31 mouse cellular contexts compared by ENCODE assay signal in the genomic region with DNA sequence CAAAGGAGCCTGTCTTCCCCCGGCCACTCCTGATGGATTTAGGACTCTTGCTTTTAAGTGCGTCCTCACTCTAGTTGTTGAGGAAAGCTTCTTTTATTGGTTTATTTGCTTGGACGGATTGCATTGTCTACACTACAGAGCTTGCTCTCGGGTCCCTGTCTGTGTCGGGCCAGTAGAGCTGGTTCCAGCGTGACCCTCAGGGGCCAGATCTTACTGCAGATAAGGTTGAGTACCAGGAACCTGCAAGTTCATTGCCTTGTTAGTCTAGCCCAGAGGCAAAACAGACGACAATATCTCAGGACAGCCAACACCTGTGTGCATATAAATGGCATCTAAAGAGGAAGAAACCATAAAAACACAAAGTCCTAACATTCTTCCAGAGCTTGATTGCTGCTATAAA. TPM values are rescaled to one million over a fixed set of nuclear protein-coding genes. Genes with fewer than 3 reads are reported as not detected.
DNase-seq lines count a peak whose midpoint lies in the region; ATAC-seq and TF ChIP-seq lines count a peak whose summit lies in the region.
"Had no signal": no experiment of that assay in that cellular context is flagged by ENCODE, and none has a peak within 500 bp of the region (broad histone marks: within the 10 kb centered on the region; RNA-seq: fewer than 3 reads in every experiment).

No protein-coding gene starts in this region.

- no peak overlapping the region for H3K4me2 ChIP-seq in kidney, embryonic 16.5 days (replicated peaks; ENCODE audit: low read depth, low read length)
- H3K4me2 ChIP-seq in intestine, embryonic 16.5 days (ENCODE audit: low read depth, low read length) = no peak overlapping the region
- no peak overlapping the region for H3K4me2 ChIP-seq in midbrain, embryonic 16.5 days (ENCODE audit: low read length)
- H3K4me2 ChIP-seq: embryonic facial prominence, embryonic 15.5 days; forebrain, embryonic 15.5 days; heart, embryonic 11.5 days; hindbrain, embryonic 14.5 days; limb, embryonic 15.5 days; midbrain, embryonic 15.5 days had no signal

- no peaks in the 10 kb centered on the region for H3K27me3 ChIP-seq in kidney, adult 2 months (replicated peaks; ENCODE audit: control insufficient read depth, insufficient read depth, low read length)
- no peaks in the 10 kb centered on the region for H3K27me3 ChIP-seq in kidney, embryonic 16.5 days (ENCODE audit: insufficient read depth, low read length)
- H3K27me3 ChIP-seq in intestine, embryonic 16.5 days (replicated peaks; ENCODE audit: control insufficient read depth, insufficient read depth, low read length) = no peaks in the 10 kb centered on the region
- no peaks in the 10 kb centered on the region for H3K27me3 ChIP-seq in midbrain, embryonic 16.5 days (ENCODE audit: control insufficient read depth, insufficient read depth, low read depth, low read length)
- H3K27me3 ChIP-seq: embryonic facial prominence, embryonic 15.5 days; forebrain, embryonic 15.5 days; limb, embryonic 15.5 days; midbrain, embryonic 15.5 days had no signal

- no peaks in the 10 kb centered on the region for H3K36me3 ChIP-seq in kidney, adult 2 months (ENCODE audit: control insufficient read depth, insufficient read depth, low read length)
- H3K36me3 ChIP-seq in kidney, embryonic 16.5 days (ENCODE audit: insufficient read depth, low read length) = no peaks in the 10 kb centered on the region
- H3K36me3 ChIP-seq in intestine, embryonic 16.5 days (ENCODE audit: control insufficient read depth, insufficient read depth, low read length) = no peaks in the 10 kb centered on the region
- no peaks in the 10 kb centered on the region for H3K36me3 ChIP-seq in midbrain, embryonic 16.5 days (ENCODE audit: control insufficient read depth, insufficient read depth, low read length)
- H3K36me3 ChIP-seq: embryonic facial prominence, embryonic 10.5 days; embryonic facial prominence, embryonic 15.5 days; forebrain, embryonic 15.5 days; limb, embryonic 10.5 days; limb, embryonic 15.5 days; midbrain, embryonic 10.5 days; midbrain, embryonic 15.5 days had no signal

- H3K9me3 ChIP-seq in kidney, embryonic 16.5 days (ENCODE audit: low read length) = no peaks in the 10 kb centered on the region; the same call in 1 of the 2 replicates
- H3K9me3 ChIP-seq in intestine, embryonic 16.5 days (ENCODE audit: control insufficient read depth, low read length) = no peaks in the 10 kb centered on the region
- no peaks in the 10 kb centered on the region for H3K9me3 ChIP-seq in midbrain, embryonic 16.5 days (replicated peaks; ENCODE audit: control insufficient read depth, low read length, poor library complexity, severe bottlenecking)
- H3K9me3 ChIP-seq: embryonic facial prominence, embryonic 10.5 days; embryonic facial prominence, embryonic 15.5 days; forebrain, embryonic 15.5 days; limb, embryonic 10.5 days; limb, embryonic 15.5 days; midbrain, embryonic 10.5 days; midbrain, embryonic 15.5 days had no signal

- peaks cover 2% of the 10 kb centered on the region; the same call in 1 of the 2 replicates for H3K4me1 ChIP-seq in kidney, adult 2 months (ENCODE audit: control insufficient read depth, insufficient read depth, low read length)
- H3K4me1 ChIP-seq in kidney, embryonic 16.5 days (ENCODE audit: insufficient read depth, low read length) = no peaks in the 10 kb centered on the region
- no peaks in the 10 kb centered on the region for H3K4me1 ChIP-seq in intestine, embryonic 16.5 days (ENCODE audit: control insufficient read depth, insufficient read depth, low read length)
- H3K4me1 ChIP-seq in midbrain, embryonic 16.5 days (ENCODE audit: control insufficient read depth, insufficient read depth, low read length) = no peaks in the 10 kb centered on the region
- H3K4me1 ChIP-seq: embryonic facial prominence, embryonic 10.5 days; embryonic facial prominence, embryonic 15.5 days; forebrain, embryonic 15.5 days; limb, embryonic 10.5 days; limb, embryonic 15.5 days; midbrain, embryonic 10.5 days; midbrain, embryonic 15.5 days had no signal

- TF ChIP-seq CTCF in kidney, adult 2 months (conservative IDR thresholded peaks at IDR 0.05; ENCODE audit: insufficient read depth, insufficient read length, low read depth, low read length) = no peak

- no peak overlapping the region for H3K4me3 ChIP-seq in kidney, adult 2 months (ENCODE audit: insufficient read depth, low read depth, low read length)
- no peak overlapping the region for H3K4me3 ChIP-seq in kidney, embryonic 16.5 days (ENCODE audit: low read length)
- H3K4me3 ChIP-seq in intestine, embryonic 16.5 days (ENCODE audit: low read length) = no peak overlapping the region
- H3K4me3 ChIP-seq in midbrain, embryonic 16.5 days (ENCODE audit: low read depth, low read length) = no peak overlapping the region
- H3K4me3 ChIP-seq: embryonic facial prominence, embryonic 10.5 days; embryonic facial prominence, embryonic 15.5 days; forebrain, embryonic 15.5 days; limb, embryonic 10.5 days; limb, embryonic 15.5 days; midbrain, embryonic 10.5 days; midbrain, embryonic 15.5 days had no signal

- 49% methylated on average over 7 of the region's 7 CpGs for WGBS in kidney, adult 2 months
- WGBS in kidney, embryonic 16.5 days = 28% methylated on average over 7 of the region's 7 CpGs
- WGBS in intestine, embryonic 16.5 days = 43% methylated on average over 7 of the region's 7 CpGs
- 63% methylated on average over 7 of the region's 7 CpGs for WGBS in midbrain, embryonic 16.5 days

- ATAC-seq in kidney, embryonic 16.5 days (ENCODE audit: low FRiP score, low TSS enrichment) = no peak
- ATAC-seq in intestine, embryonic 16.5 days = peak; percentile 79
- no peak for ATAC-seq in midbrain, embryonic 16.5 days
- ATAC-seq: CD4-positive, CD25-positive, alpha-beta regulatory T cell, adult 4 months; forebrain, embryonic 15.5 days; midbrain, embryonic 15.5 days had no signal

- H3K9ac ChIP-seq in kidney, embryonic 16.5 days (replicated peaks; ENCODE audit: low read length) = no peak overlapping the region
- H3K9ac ChIP-seq in intestine, embryonic 16.5 days (ENCODE audit: low read depth, low read length) = no peak overlapping the region
- H3K9ac ChIP-seq in midbrain, embryonic 16.5 days (ENCODE audit: low read depth, low read length) = no peak overlapping the region
- H3K9ac ChIP-seq: embryonic facial prominence, embryonic 15.5 days; forebrain, embryonic 15.5 days; hindbrain, embryonic 14.5 days; limb, embryonic 15.5 days; liver, embryonic 14.5 days; midbrain, embryonic 15.5 days had no signal

- no peak for TF ChIP-seq POLR2A in kidney, adult 2 months (IDR thresholded peaks at IDR 0.05; ENCODE audit: low read depth, low read length)

- peak; percentile 67 for DNase-seq in kidney, adult 2 months
- DNase-seq in fat pad, adult 2 months (ENCODE audit: extremely low read depth, low read depth, low spot score) = peak; percentile 40
- peak; percentile 43 for DNase-seq in kidney, postnatal 14 days
- DNase-seq in adrenal gland, postnatal 14 days = no peak
- no peak for DNase-seq in cerebellum, adult 8-10 months
- DNase-seq: adrenal gland, postnatal 25 days; cerebellum, adult 18-20 months; cerebellum, postnatal 14 days; gastrocnemius, postnatal 25 days; heart, adult 18-20 months; heart, postnatal 4 days; layer of hippocampus, adult 9-11 months; lung, adult 2 months; lung, postnatal 10 days; right cerebral cortex, postnatal 25 days; thymus, adult 2 months; thymus, postnatal 36 days had no signal

- no peak overlapping the region for H3K27ac ChIP-seq in kidney, adult 2 months (ENCODE audit: insufficient read depth, low read depth, low read length)
- H3K27ac ChIP-seq in kidney, embryonic 16.5 days (ENCODE audit: low read length) = no peak overlapping the region
- no peak overlapping the region for H3K27ac ChIP-seq in intestine, embryonic 16.5 days (ENCODE audit: low read length)
- no peak overlapping the region for H3K27ac ChIP-seq in midbrain, embryonic 16.5 days (ENCODE audit: low read length)
- H3K27ac ChIP-seq: embryonic facial prominence, embryonic 10.5 days; embryonic facial prominence, embryonic 15.5 days; forebrain, embryonic 15.5 days; hindbrain, embryonic 14.5 days; limb, embryonic 10.5 days; limb, embryonic 15.5 days; liver, embryonic 14.5 days; midbrain, embryonic 10.5 days; midbrain, embryonic 15.5 days had no signal

RNA-seq across cellular contexts. Expression of a gene that starts 22.6 kb away (rescaled TPM):
- polyA plus RNA-seq in kidney, adult 2 months (2012; rRNA removed) = 19.2 and 24.9 TPM in 2 replicates
- polyA plus RNA-seq in kidney, embryonic 16.5 days (2015; fragmentation: Nextera tagmentation; extraction: Ambion mirVana) = 41.3 and 43.3 TPM in 2 replicates
- 57.8 and 64.3 TPM in 2 replicates for polyA plus RNA-seq in intestine, embryonic 16.5 days (2015; fragmentation: Nextera tagmentation; extraction: Ambion mirVana)
- total RNA-seq in adrenal gland, postnatal 14 days (2021) = 59.1 and 64.9 TPM in 2 replicates
- 33.3 and 35.7 TPM in 2 replicates for polyA plus RNA-seq in midbrain, embryonic 16.5 days (2015; fragmentation: Nextera tagmentation; extraction: Ambion mirVana)

RNA-seq across cellular contexts. Expression of a gene that starts 52.8 kb away (rescaled TPM):
- polyA plus RNA-seq in kidney, adult 2 months (2012; rRNA removed) = 1.8 and 2.4 TPM in 2 replicates
- 10.0 and 11.6 TPM in 2 replicates for polyA plus RNA-seq in kidney, embryonic 16.5 days (2015; fragmentation: Nextera tagmentation; extraction: Ambion mirVana)
- 6.9 and 7.6 TPM in 2 replicates for polyA plus RNA-seq in intestine, embryonic 16.5 days (2015; fragmentation: Nextera tagmentation; extraction: Ambion mirVana)
- total RNA-seq in adrenal gland, postnatal 14 days (2021) = 10.5 TPM in 2 replicates
- 10.8 and 12.3 TPM in 2 replicates for polyA plus RNA-seq in midbrain, embryonic 16.5 days (2015; fragmentation: Nextera tagmentation; extraction: Ambion mirVana)

Comparison
In these comparisons a context has a peak if more than half of its experiments do, and no peak if none do; other contexts are left out.
1. DNase-seq: peak in kidney, adult 2 months (single experiment), fat pad, adult 2 months (single experiment) and kidney, postnatal 14 days (single experiment); none in adrenal gland, postnatal 14 days (single experiment) and cerebellum, adult 8-10 months (single experiment).